Mouse (Mus musculus) stomach, embryonic 15.5 days (tissue): ENCODE measurements around the gene Twf2. TPM values are rescaled to one million over a fixed set of nuclear protein-coding genes. Genes with fewer than 3 reads are reported as not detected.

Experiments used
- ATAC-seq: fragments of 200-750 bp; cut with Nextera tagmentation; 2 replicates; pipeline ENCODE4 v1.8.0; 2017; ENCODE audit warnings: low read depth, moderate number of reproducible peaks, moderate TSS enrichment; ENCODE audit not compliant: insufficient read depth, low FRiP score
- H3K27ac ChIP-seq: fragments of 300-500 bp; sonication (generic); 2 replicates; pipeline ENCODE4 v1.5.1; 2015; ENCODE audit warnings: mild to moderate bottlenecking, inconsistent platforms
- H3K27me3 ChIP-seq: fragments of 300-500 bp; sonication (generic); replicated peaks from 2 replicates; pipeline ENCODE4 v1.6.1; 2015; ENCODE audit warnings: inconsistent platforms
- H3K36me3 ChIP-seq: fragments of 300-500 bp; sonication (generic); 2 replicates; pipeline ENCODE4 v1.6.1; 2015; ENCODE audit warnings: inconsistent platforms
- H3K4me1 ChIP-seq: fragments of 300-500 bp; sonication (generic); 2 replicates; pipeline ENCODE4 v1.6.1; 2015; ENCODE audit warnings: inconsistent platforms
- H3K4me2 ChIP-seq: fragments of 300-500 bp; sonication (generic); 2 replicates; pipeline ENCODE4 v1.6.1; 2015; ENCODE audit warnings: mild to moderate bottlenecking, inconsistent platforms
- H3K4me3 ChIP-seq: fragments of 300-500 bp; sonication (generic); replicated peaks from 2 replicates; pipeline ENCODE4 v1.5.1; 2015; ENCODE audit warnings: inconsistent platforms
- H3K9ac ChIP-seq: fragments of 300-500 bp; sonication (generic); 2 replicates; pipeline ENCODE4 v1.6.1; 2015; ENCODE audit warnings: inconsistent platforms
- H3K9me3 ChIP-seq: fragments of 300-500 bp; sonication (generic); 2 replicates; pipeline ENCODE4 v1.6.1; 2016; ENCODE audit warnings: inconsistent platforms
- WGBS: fragments of 180-500 bp; shearing (Covaris S2); methylation state at CpG from one replicate; pipeline ENCODE4 v1.1.7; 2015; 5-methylcytosine and 5-hydroxymethylcytosine counted together
- polyA plus RNA-seq: library from polyadenylated mRNA; unstranded; fragments of >200 nt; fragmentation: Nextera tagmentation; extraction: Ambion mirVana; gene quantifications from 2 replicates; pipeline ENCODE4 v1.2.1, GENCODE M21; 2015

Twf2 gene
- polyA plus RNA-seq, 1 experiment from 2014 or later, result 64.0 TPM

DNA sequence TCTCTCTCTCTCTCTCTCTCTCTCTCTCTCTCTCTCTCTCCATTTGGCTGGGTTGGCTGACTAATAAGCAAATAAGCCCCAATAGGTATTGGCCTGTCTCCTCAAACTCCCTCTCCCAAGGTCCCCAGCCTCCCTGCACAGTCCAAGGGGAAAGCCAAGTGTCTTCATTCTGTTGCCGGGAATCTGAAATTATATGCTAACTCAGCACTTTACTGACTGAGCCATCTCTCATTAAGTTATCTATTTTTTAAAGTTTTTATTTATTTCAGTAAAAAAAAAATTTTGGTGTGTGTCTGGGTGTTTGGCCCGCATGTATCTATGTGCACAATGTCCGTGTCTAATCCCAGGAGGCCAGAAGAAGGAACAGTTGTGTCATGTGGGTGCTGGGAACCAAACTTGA lies 1.0 kb upstream of the Twf2 start:
- peaks cover 39% of the 10 kb centered on the region for H3K4me1 ChIP-seq
- no peak for ATAC-seq
- 79% methylated on average over 3 of the region's 3 CpGs for WGBS
- peak overlapping the region; percentile 4; the same call in 1 of the 2 replicates for H3K27ac ChIP-seq
- no peaks in the 10 kb centered on the region for H3K27me3 ChIP-seq
- H3K9me3 ChIP-seq, result no peaks in the 10 kb centered on the region
- no peak overlapping the region for H3K9ac ChIP-seq
- H3K36me3 ChIP-seq, result no peaks in the 10 kb centered on the region
- H3K4me2 ChIP-seq, result no peak overlapping the region; the same call in 1 of the 2 replicates
- peak overlapping the region; percentile 71; the same call in 1 of the 2 replicates for H3K4me3 ChIP-seq

DNA sequence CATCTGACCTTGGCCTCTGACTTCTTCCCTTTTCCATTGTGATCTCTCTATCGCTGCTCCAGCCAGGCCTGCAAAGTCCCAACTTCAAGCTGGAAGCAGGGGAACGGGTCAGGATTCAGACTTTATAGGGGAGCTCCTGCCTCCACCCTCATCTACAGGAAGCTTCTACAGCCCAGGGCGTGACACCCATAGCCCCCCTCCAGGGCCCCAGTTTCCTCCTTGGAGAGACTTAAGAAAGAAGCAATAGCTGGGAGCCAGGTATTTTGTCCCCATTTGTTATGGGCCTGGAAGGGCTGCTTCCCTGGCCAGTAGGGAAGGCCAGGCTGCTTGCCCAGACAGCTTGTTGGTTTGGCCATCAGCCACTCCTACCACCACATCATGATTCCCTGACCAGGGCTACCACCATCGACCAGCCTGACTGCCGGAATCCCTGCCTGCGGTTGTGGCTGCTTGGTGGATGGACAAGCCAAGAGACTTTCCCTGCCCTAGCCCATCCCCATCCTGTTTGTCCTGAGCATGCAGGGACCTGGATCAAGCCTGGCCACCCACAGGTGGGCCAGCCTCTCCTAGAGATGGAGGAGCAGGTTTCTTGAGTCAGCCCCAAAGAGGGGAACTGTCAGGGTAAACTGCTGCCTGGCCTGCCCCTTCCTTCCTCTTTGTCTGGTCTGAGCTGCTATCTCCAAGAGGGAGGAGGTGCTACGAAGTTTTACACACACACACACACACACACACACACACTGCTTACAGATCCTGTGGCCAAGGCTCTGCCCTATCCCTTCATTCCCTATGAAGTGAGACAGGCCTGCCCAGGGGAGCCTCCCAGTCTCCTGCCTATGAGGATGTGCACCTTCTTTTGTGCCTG lies 1.3 kb downstream of the Twf2 start:
- H3K27me3 ChIP-seq, result no peaks in the 10 kb centered on the region
- H3K4me2 ChIP-seq, result peak overlapping the region; percentile 69
- H3K9me3 ChIP-seq, result no peaks in the 10 kb centered on the region
- no peak overlapping the region for H3K9ac ChIP-seq
- H3K36me3 ChIP-seq, result no peaks in the 10 kb centered on the region
- peak overlapping the region; percentile 82 for H3K27ac ChIP-seq
- H3K4me1 ChIP-seq, result peaks cover 26% of the 10 kb centered on the region
- H3K4me3 ChIP-seq, result peak overlapping the region; percentile 71
- 68% methylated on average over 7 of the region's 7 CpGs for WGBS
- no peak for ATAC-seq

DNA sequence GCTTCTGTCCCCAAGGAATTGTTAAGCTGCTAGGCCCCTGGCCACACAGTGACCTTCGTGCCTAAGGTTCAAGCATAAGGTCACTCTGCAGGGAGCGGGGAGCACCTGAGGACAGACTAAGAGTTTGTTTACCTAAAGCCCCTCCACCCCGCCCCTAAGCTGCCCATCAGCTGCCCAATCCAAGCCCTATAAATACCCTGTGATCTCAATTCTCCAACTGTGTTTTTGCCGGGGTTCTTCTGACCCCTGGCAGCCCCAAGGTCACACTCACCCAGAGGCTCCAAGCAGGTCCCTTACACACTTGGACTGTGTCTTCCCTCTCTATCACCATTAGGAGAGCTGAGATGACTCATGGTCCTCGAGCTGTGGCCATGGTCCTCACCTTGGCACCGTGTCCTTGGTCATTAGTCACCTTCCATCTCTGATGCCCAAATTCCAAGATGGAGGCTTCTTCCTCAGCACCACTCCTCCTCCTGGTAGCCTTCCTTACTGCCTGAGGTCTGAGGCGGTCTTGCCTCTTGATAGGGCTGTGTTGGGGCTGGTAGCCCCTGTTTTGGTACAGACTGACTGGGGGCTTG lies 2.9 kb downstream of the Twf2 start:
- Histone ChIP-seq H3K9me3 (no peaks in the 10 kb centered on the region), H3K27ac (no peak overlapping the region), H3K27me3 (no peaks in the 10 kb centered on the region), H3K9ac (no peak overlapping the region), H3K4me3 (no peak overlapping the region), H3K4me1 (peaks cover 20% of the 10 kb centered on the region), H3K36me3 (no peaks in the 10 kb centered on the region), H3K4me2 (no peak overlapping the region)
- no peak for ATAC-seq
- WGBS, result 68% methylated on average over 7 of the region's 7 CpGs

GRCm38 (mm10) chr9:106206515-106206914 lies 3.6 kb downstream of the Twf2 start:
- 81% methylated on average over 2 of the region's 2 CpGs for WGBS
- H3K27ac ChIP-seq, result no peak overlapping the region

GRCm38 (mm10) chr9:106208181-106208580 lies 5.3 kb downstream of the Twf2 start:
- Histone ChIP-seq H3K4me3 (no peak overlapping the region), H3K4me1 (peaks cover 32% of the 10 kb centered on the region), H3K4me2 (no peak overlapping the region), H3K27me3 (no peaks in the 10 kb centered on the region), H3K27ac (no peak overlapping the region), H3K9me3 (no peaks in the 10 kb centered on the region), H3K9ac (no peak overlapping the region), H3K36me3 (no peaks in the 10 kb centered on the region)
- ATAC-seq, result no peak
- 77% methylated on average over 5 of the region's 5 CpGs for WGBS

More at GRCm38 (mm10) chr9:106206515-106206914, 3.6 kb downstream of the Twf2 start:
- Histone ChIP-seq H3K27me3 (no peaks in the 10 kb centered on the region), H3K4me2 (no peak overlapping the region), H3K9me3 (no peaks in the 10 kb centered on the region), H3K9ac (no peak overlapping the region), H3K4me3 (no peak overlapping the region), H3K4me1 (peaks cover 27% of the 10 kb centered on the region), H3K36me3 (no peaks in the 10 kb centered on the region)
- ATAC-seq, result no peak

GRCm38 (mm10) chr9:106209954-106210353 lies 7.0 kb downstream of the Twf2 start:
- Histone ChIP-seq H3K4me1 (peaks cover 16% of the 10 kb centered on the region), H3K4me2 (no peak overlapping the region), H3K27me3 (no peaks in the 10 kb centered on the region), H3K36me3 (peaks cover 9% of the 10 kb centered on the region), H3K27ac (no peak overlapping the region), H3K9me3 (no peaks in the 10 kb centered on the region), H3K4me3 (no peak overlapping the region), H3K9ac (no peak overlapping the region)
- ATAC-seq, result no peak
- WGBS, result 92% methylated on average over 4 of the region's 4 CpGs

GRCm38 (mm10) chr9:106210853-106211609 lies 8.1 kb downstream of the Twf2 start:
- H3K4me1 ChIP-seq, result peaks cover 16% of the 10 kb centered on the region
- peaks cover 11% of the 10 kb centered on the region for H3K36me3 ChIP-seq
- H3K9ac ChIP-seq, result no peak overlapping the region
- H3K4me3 ChIP-seq, result peak overlapping the region; percentile 26; the same call in 1 of the 2 replicates
- H3K27ac ChIP-seq, result peak overlapping the region; percentile 73
- peak overlapping the region; percentile 50 for H3K4me2 ChIP-seq
- H3K9me3 ChIP-seq, result no peaks in the 10 kb centered on the region
- peak; percentile 17; the same call in 1 of the 2 replicates for ATAC-seq
- H3K27me3 ChIP-seq, result no peaks in the 10 kb centered on the region
- 61% methylated on average over 9 of the region's 9 CpGs for WGBS

DNA sequence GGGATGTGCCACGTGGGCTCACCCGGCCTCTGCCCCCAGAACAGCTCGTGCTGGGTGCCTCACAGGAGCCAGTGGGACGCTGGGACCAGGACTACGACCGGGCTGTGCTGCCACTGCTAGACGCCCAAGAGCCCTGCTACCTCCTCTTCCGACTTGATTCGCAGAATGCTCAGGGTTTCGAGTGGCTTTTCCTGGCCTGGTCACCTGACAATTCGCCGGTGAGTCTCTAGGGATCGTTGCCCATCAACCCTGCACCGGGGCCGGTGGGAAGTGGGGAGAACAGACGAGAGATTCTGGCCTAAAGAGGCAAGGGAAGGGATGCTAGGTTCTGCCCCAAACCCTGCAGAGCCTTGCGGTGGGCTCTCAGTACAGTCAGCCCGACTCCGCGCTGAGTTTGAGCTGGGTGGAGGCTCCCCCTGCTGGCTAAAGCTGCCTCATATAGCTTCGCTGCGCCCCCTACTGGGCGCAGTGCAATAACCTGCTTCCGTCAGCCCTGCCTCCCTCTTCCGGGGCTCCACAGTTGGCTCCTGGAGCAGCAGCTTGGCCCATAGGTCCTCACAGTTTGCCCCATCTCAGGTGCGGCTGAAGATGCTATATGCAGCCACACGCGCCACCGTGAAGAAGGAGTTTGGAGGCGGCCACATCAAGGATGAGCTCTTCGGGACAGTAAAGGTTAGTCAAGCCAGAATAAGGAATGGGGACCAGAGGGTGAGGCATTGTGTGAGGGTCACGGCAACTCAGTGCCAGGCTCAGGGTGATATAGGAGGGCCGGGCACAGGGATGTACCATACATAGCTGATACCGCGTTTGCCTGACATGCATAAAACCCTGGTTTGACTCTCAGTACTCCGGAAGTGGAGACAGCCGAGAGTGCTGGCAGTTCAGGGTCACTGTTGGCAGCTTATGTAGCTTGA lies 9.0 kb downstream of the Twf2 start:
- Histone ChIP-seq H3K27ac (peak overlapping the region; percentile 73), H3K27me3 (no peaks in the 10 kb centered on the region), H3K4me2 (peak overlapping the region; percentile 50), H3K9ac (no peak overlapping the region; the same call in 1 of the 2 replicates), H3K9me3 (no peaks in the 10 kb centered on the region), H3K36me3 (peaks cover 11% of the 10 kb centered on the region), H3K4me3 (peak overlapping the region; percentile 26), H3K4me1 (peaks cover 16% of the 10 kb centered on the region)
- WGBS, result 21% methylated on average over 37 of the region's 37 CpGs
- ATAC-seq, result peak; percentile 70

DNA sequence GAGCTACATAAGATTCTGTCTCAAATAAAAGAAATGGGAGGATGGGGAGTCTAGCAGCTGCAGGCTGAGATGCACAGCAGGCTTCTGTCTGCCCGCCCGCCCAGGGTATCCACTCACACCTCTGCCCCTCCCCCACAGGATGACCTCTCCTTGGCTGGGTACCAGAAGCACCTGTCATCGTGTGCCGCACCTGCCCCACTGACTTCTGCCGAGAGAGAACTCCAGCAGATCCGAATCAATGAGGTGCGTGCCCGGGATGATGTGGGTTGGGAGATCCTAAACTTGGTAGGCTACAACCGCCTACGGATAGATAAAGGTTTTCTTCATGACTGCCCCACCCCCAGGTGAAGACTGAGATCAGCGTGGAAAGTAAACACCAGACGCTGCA lies 9.7 kb downstream of the Twf2 start:
- Histone ChIP-seq H3K9ac (no peak overlapping the region), H3K4me2 (peak overlapping the region; percentile 50; the same call in 1 of the 2 replicates), H3K9me3 (no peaks in the 10 kb centered on the region), H3K27me3 (no peaks in the 10 kb centered on the region), H3K4me3 (no peak overlapping the region), H3K27ac (no peak overlapping the region), H3K36me3 (peaks cover 11% of the 10 kb centered on the region), H3K4me1 (peaks cover 16% of the 10 kb centered on the region)
- 74% methylated on average over 12 of the region's 12 CpGs for WGBS
- no peak for ATAC-seq

DNA sequence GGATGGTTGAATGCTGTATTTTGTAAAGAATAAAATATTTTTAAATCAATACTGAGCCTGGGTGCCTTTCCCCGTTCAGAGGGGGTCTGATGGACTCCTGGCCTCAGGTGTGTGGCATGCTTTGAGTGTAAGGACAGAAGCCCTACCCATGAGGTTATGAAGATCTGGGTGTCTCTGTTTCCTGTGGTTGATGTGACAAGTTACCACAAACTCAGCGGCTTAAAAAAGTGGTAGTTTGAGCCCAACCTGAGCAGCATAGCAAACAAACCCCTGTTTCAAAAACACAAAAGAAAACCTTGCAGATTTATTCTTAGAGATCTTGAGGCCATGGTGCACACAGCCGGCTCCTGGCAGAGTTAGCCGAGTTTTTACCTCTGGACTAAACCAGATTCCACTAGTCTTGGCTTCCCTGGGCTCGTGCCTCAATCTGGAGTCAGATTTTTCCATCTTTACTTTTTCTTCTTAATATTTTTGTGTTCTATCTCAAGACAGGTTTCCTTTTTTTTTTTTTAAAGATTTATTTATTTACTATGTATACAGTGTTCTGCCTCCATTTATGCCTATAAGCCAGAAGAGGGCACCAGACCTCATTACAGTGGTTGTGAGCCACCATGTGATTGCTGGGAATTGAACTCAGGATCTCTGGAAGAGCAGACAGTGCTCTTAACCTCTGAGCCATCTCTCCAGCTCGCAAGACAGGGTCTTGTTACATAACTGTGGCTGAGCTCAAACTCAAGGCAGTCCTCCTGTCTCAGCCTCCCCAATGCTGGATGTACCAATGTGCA lies 12.6 kb downstream of the Twf2 start:
- no peak overlapping the region for H3K4me2 ChIP-seq
- H3K27ac ChIP-seq, result no peak overlapping the region
- no peak overlapping the region for H3K9ac ChIP-seq
- WGBS, result 87% methylated on average over 6 of the region's 6 CpGs
- peaks cover 11% of the 10 kb centered on the region for H3K36me3 ChIP-seq
- no peaks in the 10 kb centered on the region for H3K27me3 ChIP-seq
- no peak overlapping the region for H3K4me3 ChIP-seq
- peaks cover 16% of the 10 kb centered on the region for H3K4me1 ChIP-seq
- H3K9me3 ChIP-seq, result no peaks in the 10 kb centered on the region
- no peak for ATAC-seq
